Mouse (Mus musculus) cerebellum, adult 11 months (tissue): ENCODE results near the gene Parp16.
"Not testable (repeated sequence)": the region's sequence is repeated elsewhere in the genome, so short reads cannot be mapped to it uniquely, and the experiment has no call there.

Source experiments
- DNase-seq: peaks from one replicate; pipeline ENCODE4 v3.0.0; 2022

Gene Parp16

DNA sequence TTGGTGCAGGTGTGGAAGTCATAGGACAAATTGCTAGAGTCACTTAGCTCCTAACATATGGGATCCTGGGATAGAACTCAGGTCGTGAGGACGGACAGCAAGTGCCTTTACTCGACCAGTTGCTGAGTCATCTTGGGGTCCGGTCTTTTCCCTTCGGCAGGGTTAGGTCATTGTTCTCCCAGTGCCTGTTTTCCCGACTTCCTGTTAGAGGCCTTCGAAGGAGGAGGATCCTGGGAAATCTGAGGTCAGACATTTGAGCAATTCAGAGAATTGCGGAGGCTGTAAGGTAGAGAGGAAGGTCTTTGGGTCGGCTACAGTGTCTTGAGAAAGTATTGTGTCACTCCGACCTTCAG is 19.2 kb downstream of the Parp16 start:
- no peak for DNase-seq

DNA sequence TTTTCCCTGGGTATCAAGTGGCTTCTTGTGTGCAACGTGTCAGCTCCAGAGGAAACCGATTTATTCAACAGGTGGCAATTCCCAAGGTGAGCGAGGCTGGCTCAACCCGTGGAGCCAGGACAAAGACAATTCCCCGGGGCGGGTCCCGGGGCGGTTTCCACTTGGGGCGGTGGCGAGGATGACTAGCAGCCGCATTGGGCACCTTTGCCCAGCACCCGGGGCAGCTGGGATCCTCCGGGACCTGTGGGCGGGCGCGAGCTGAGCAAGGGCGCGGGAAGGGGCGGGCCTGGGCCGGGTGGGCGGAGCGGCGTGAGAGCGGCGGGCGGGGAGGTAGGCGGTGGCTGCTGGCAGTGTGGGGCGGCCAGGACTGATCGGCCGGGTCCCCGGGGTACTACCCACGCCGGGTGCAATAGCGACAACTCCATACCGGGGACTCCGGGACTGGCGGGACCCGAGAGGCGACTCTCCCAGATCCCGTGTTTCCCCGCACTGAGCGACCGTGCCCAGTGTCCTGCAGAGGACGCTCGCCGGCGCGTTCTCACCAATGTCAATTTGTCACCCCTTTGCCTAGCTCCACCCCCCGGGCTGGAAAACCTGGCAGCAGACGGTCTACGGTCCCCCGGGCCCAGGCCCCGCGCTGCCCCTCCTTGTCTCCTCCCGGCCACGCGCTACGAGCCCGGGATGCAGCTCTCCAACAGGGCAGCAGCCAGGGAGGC is 19.8 kb downstream of the Parp16 start:
- DNase-seq = peak; percentile 85

DNA sequence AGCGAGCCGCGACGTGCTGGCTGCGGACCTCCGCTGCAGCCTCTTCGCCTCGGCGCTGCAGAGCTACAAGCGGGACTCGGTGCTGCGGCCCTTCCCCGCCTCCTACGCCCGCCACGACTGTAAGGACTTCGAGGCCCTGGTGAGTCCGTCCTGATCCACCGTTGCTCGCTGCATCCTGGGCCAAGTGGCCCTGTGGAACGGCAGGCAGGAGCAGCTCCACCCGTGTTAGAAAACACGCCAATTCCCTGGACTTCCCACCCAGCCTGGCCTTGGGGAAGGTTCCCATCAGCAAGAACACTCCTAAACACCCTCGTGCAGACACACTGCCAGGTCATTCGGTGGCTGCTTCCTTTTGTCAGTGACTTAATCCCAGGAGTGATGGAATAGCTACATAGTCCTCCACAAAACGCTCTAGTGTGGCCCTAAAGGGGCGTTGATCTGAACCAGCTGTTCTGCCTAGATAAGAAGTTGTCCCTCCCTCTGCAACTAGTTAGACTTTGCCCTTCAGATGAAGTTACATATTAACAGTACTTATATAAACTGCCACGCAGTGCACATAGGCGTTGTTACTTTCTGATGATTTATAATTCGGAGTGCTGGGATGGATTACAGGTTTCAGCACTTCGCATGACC is 20.5 kb downstream of the Parp16 start:
- no peak for DNase-seq

GRCm38 (mm10) chr9:65216972-65217371 is 21.8 kb downstream of the Parp16 start:
- no peak for DNase-seq

- DNase-seq = no peak
Observed at GRCm38 (mm10) chr9:65217661-65218060, 22.5 kb downstream of the Parp16 start.

- no peak for DNase-seq
Observed at GRCm38 (mm10) chr9:65218916-65219315, 23.8 kb downstream of the Parp16 start.

DNA sequence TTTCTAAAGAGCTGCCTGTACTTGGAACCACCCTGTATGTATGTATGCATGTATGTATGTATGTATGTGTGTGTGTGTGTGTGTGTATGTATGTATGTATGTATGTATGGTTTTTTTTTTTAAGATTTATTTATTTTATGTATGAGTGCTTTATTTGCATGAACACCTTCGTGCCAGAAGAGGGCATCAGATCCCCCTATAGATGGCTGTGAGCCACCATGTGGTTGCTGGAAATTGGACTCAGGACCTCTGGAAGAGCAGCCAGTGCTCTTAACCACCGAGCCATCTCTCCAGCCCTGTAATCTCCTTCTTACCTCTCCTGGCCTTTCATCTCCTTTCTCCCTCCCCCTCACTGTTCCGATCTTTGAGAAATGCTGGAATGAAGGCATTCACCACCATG is 25.2 kb downstream of the Parp16 start:
- DNase-seq = not testable (repeated sequence)

DNA sequence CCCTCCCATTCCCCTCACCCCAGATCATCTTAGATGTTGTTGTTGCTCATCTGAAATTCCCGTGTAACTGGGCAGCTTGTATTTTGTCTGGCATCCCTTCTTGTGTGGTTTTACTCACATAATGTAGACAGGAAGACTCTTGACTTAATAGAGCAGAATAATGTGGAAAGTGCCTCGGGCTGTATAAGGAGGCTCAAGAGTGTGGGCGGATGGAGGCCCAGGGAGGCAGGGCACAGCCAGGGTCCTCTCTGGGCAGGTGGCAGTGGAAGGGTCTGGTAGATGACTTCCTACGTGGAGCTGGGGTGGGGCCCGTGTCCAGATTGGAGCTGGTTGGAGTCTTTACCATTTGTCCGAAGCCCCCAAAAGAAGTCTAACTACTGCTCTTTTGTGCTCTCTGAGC is 28.8 kb downstream of the Parp16 start:
- DNase-seq = no peak

- no peak for DNase-seq
Observed at GRCm38 (mm10) chr9:65225795-65226194, 30.6 kb downstream of the Parp16 start.

GRCm38 (mm10) chr9:65230250-65230649 is 35.1 kb downstream of the Parp16 start:
- DNase-seq = no peak

- DNase-seq = no peak
Observed at GRCm38 (mm10) chr9:65231284-65231683, 36.1 kb downstream of the Parp16 start.

- DNase-seq = no peak
Observed at GRCm38 (mm10) chr9:65233243-65233985, 38.3 kb downstream of the Parp16 start.

DNA sequence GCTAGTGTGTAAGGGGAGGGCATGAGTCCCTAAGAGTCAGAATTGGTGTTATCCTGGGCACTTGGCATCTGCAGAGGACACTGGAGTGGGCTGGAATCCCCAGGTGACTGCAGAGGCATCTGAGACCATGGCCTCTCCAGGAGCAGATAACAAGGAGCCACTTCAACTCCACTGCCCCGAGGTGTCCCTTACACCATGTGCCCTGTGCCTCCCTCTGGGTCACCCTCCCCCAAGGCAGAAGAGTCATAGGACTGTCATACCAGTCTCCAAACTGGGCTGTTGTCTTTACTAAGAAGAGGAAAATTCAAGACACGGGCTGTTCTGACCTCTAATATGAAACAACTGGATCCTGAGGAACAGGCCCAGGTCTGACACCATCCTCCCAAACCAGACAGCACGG is 39.6 kb downstream of the Parp16 start:
- DNase-seq = no peak

DNA sequence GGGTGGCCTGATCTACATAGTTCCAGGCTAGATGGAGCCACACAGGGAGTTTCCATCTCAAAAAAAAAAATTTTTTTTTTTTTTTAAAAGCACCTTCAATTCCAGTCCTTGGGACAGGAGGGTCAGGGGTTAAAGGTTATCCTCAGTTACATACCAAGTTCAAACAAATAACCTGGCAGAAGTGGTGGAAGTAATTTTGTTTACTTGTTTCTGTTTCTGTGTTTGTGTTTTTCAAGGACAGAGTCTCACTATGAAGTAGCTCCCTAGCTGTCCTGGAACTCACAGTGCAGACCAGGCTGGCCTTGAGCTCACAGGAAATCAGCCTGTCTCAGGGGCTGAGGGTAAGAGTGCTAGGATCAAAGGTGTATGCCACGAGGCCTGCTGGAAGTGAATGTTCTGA is 40.4 kb downstream of the Parp16 start:
- no peak for DNase-seq

GRCm38 (mm10) chr9:65237616-65238015 is 42.5 kb downstream of the Parp16 start:
- DNase-seq = no peak

GRCm38 (mm10) chr9:65238191-65238760 is 43.1 kb downstream of the Parp16 start:
- no peak for DNase-seq

DNA sequence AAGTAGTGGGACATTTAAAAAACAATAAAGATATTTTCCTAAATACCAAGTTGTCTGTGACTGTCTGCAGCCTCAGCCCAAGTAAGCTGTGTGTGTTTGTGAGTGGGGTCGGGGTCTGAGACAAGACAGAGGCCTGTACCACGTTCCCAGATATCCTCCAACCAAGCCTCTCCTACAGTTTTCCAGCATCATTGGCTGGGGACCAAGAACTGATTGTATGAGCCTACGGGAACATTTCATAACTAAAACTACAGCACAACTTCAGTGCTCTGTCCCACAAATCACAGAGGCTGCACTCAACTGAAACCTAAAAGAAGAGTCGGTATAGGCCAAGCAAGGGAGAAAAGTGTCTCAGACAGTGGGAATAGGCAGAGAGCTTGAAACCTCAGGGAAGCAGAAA is 44.0 kb downstream of the Parp16 start:
- no peak for DNase-seq

DNA sequence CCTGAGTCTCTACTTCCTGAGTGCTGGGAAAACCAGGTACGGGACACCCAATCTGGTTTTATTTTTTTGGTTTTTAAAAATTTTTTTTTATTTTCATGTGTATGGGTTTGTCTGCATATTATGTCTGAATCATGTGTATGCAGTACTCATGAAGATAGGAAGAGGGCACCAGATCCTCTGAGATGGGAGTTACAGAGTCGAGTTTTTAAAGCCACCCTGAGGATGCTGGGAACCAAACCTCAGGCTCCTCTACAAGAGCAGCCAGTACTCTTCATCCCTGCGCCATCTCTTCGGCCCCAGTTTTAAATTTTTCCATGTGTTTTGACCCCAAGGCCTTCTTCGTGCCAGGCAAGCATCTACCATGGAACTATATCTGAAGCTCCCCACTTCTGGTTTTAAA is 44.6 kb downstream of the Parp16 start:
- DNase-seq = no peak

- DNase-seq = no peak
Observed at GRCm38 (mm10) chr9:65240587-65240986, 45.4 kb downstream of the Parp16 start.

DNA sequence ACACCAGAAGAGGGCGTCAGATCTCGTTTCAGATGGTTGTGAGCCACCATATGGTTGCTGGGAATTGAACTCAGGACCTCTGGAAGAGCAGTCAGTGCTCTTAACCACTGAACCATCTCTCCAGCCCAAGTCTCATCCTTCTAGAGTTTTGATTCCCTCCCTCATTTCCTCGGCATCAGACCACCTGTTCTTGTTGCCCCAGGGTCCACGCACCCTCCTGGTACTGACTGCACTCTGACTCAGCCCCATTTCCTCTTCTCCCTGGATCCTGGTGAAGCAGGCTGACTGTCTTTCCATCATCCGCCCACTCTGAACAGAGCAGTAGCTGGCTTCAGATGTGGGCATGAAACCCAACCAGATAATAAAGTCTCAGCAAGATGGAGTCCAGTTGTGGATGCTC is 46.8 kb downstream of the Parp16 start:
- DNase-seq = no peak

GRCm38 (mm10) chr9:65243249-65243648 is 48.1 kb downstream of the Parp16 start:
- no peak for DNase-seq

- DNase-seq = no peak
Observed at GRCm38 (mm10) chr9:65244036-65244806, 49.1 kb downstream of the Parp16 start.
